Mouse (Mus musculus): Measurements from ENCODE around the gene Hist1h2be. TPM values are rescaled to one million over a fixed set of nuclear protein-coding genes. Genes with fewer than 3 reads are reported as not detected.
A peak's percentile ranks its signal among the peaks of the same experiment; 100 is the strongest.
"Not testable (repeated sequence)": the region's sequence is repeated elsewhere in the genome, so short reads cannot be mapped to it uniquely, and the experiment has no call there.

Gene Hist1h2be
- polyA plus RNA-seq (2015; fragmentation: Nextera tagmentation; extraction: Ambion mirVana) = 1.7 and 1.9 TPM in 2 replicates

- peak within 1 kb of the TSS; percentile 97 for H3K27ac ChIP-seq
- WGBS = under 1% methylated on average over 27 of the region's 27 CpGs
- H3K4me2 ChIP-seq = peak within 1 kb of the TSS; percentile 88
Observed at GRCm38 (mm10) chr13:23620733-23621531, at the start of gene Hist1h2be. Hist1h2be (minus strand) TSS chr13:23621124.

GRCm38 (mm10) chr13:23662536-23662935 is 41.6 kb upstream of the Hist1h2be start:
- Histone ChIP-seq H3K27ac (no peak overlapping the region), H3K4me3 (no peak overlapping the region), H3K27me3 (no peaks in the 10 kb centered on the region), H3K4me2 (no peak overlapping the region), H3K9ac (no peak overlapping the region), H3K9me3 (replicated peaks) (no peaks in the 10 kb centered on the region), H3K4me1 (replicated peaks) (no peaks in the 10 kb centered on the region), H3K36me3 (no peaks in the 10 kb centered on the region)
- WGBS = 56% methylated on average over 3 of the region's 3 CpGs
- ATAC-seq (replicated peaks; ENCODE audit: insufficient number of reproducible peaks, insufficient read depth, low FRiP score, low read depth) = no peak

More at GRCm38 (mm10) chr13:23620733-23621531, at the start of gene Hist1h2be:
- H3K9me3 ChIP-seq (replicated peaks) = no peaks in the 10 kb centered on the region
- H3K9ac ChIP-seq = peak within 1 kb of the TSS; percentile 92
- peaks cover 10% of the 10 kb centered on the region; the same call in 1 of the 2 replicates for H3K4me1 ChIP-seq (replicated peaks)
- peak within 1 kb of the TSS; percentile 69 for H3K4me3 ChIP-seq
- ATAC-seq (replicated peaks; ENCODE audit: insufficient number of reproducible peaks, insufficient read depth, low FRiP score, low read depth) = peak; percentile 82
- H3K27me3 ChIP-seq = no peaks in the 10 kb centered on the region
- H3K36me3 ChIP-seq = no peaks in the 10 kb centered on the region

- Histone ChIP-seq H3K9ac (no peak overlapping the region), H3K4me3 (no peak overlapping the region), H3K36me3 (no peaks in the 10 kb centered on the region), H3K4me1 (replicated peaks) (no peaks in the 10 kb centered on the region), H3K27me3 (no peaks in the 10 kb centered on the region), H3K27ac (no peak overlapping the region), H3K4me2 (no peak overlapping the region), H3K9me3 (replicated peaks) (no peaks in the 10 kb centered on the region)
- no peak for ATAC-seq (replicated peaks; ENCODE audit: insufficient number of reproducible peaks, insufficient read depth, low FRiP score, low read depth)
- 61% methylated on average over 6 of the region's 6 CpGs for WGBS
Observed at GRCm38 (mm10) chr13:23659636-23660366, 38.9 kb upstream of the Hist1h2be start.

- no peaks in the 10 kb centered on the region for H3K9me3 ChIP-seq (replicated peaks)
- no peak overlapping the region for H3K4me2 ChIP-seq
- H3K27ac ChIP-seq = no peak overlapping the region
- WGBS = 29% methylated on average over 1 of the region's 1 CpGs
- no peak overlapping the region for H3K9ac ChIP-seq
- ATAC-seq (replicated peaks; ENCODE audit: insufficient number of reproducible peaks, insufficient read depth, low FRiP score, low read depth) = no peak
- H3K4me3 ChIP-seq = no peak overlapping the region
- H3K27me3 ChIP-seq = no peaks in the 10 kb centered on the region
- H3K36me3 ChIP-seq = no peaks in the 10 kb centered on the region
- no peaks in the 10 kb centered on the region for H3K4me1 ChIP-seq (replicated peaks)
Observed at GRCm38 (mm10) chr13:23630653-23631052, 9.7 kb upstream of the Hist1h2be start.

- H3K27ac ChIP-seq = peak overlapping the region; percentile 60; the same call in 1 of the 2 replicates
- no peaks in the 10 kb centered on the region for H3K9me3 ChIP-seq (replicated peaks)
- no peaks in the 10 kb centered on the region for H3K36me3 ChIP-seq
- peak overlapping the region; percentile 88 for H3K4me2 ChIP-seq
- H3K9ac ChIP-seq = peak overlapping the region; percentile 21; the same call in 1 of the 2 replicates
- peak overlapping the region; percentile 69 for H3K4me3 ChIP-seq
- peaks cover 10% of the 10 kb centered on the region; the same call in 1 of the 2 replicates for H3K4me1 ChIP-seq (replicated peaks)
- WGBS = 29% methylated on average over 7 of the region's 7 CpGs
- no peaks in the 10 kb centered on the region for H3K27me3 ChIP-seq
- no peak for ATAC-seq (replicated peaks; ENCODE audit: insufficient number of reproducible peaks, insufficient read depth, low FRiP score, low read depth)
Observed at GRCm38 (mm10) chr13:23622861-23623450, 2.0 kb upstream of the Hist1h2be start.

GRCm38 (mm10) chr13:23622175-23622671 is 1.3 kb upstream of the Hist1h2be start, which contains the start of gene Hist1h1e:
Hist1h1e (minus strand) TSS chr13:23622558.
- under 1% methylated on average over 53 of the region's 53 CpGs for WGBS

GRCm38 (mm10) chr13:23621532-23622174 is 729 bp upstream of the Hist1h2be start:
- ATAC-seq (replicated peaks; ENCODE audit: insufficient number of reproducible peaks, insufficient read depth, low FRiP score, low read depth) = peak; percentile 90
- Histone ChIP-seq H3K27ac (peak overlapping the region; percentile 97), H3K4me2 (peak overlapping the region; percentile 88), H3K27me3 (no peaks in the 10 kb centered on the region), H3K4me1 (replicated peaks) (peaks cover 10% of the 10 kb centered on the region; the same call in 1 of the 2 replicates), H3K4me3 (peak overlapping the region; percentile 69), H3K36me3 (no peaks in the 10 kb centered on the region), H3K9me3 (replicated peaks) (no peaks in the 10 kb centered on the region), H3K9ac (peak overlapping the region; percentile 92)
- WGBS = 0% methylated on average over 18 of the region's 18 CpGs

More at GRCm38 (mm10) chr13:23622175-23622671, 1.3 kb upstream of the Hist1h2be start, which contains the start of gene Hist1h1e:
- not testable (repeated sequence) for H3K36me3 ChIP-seq; H3K9me3 ChIP-seq (replicated peaks); H3K4me1 ChIP-seq (replicated peaks); H3K27me3 ChIP-seq
- peak; percentile 92 for ATAC-seq (replicated peaks; ENCODE audit: insufficient number of reproducible peaks, insufficient read depth, low FRiP score, low read depth)
- Histone ChIP-seq H3K9ac (peak within 1 kb of the TSS; percentile 92), H3K27ac (peak within 1 kb of the TSS; percentile 97), H3K4me3 (peak within 1 kb of the TSS; percentile 69), H3K4me2 (peak within 1 kb of the TSS; percentile 88)

- 49% methylated on average over 12 of the region's 12 CpGs for WGBS
- peak overlapping the region; percentile 92 for H3K9ac ChIP-seq
- ATAC-seq (replicated peaks; ENCODE audit: insufficient number of reproducible peaks, insufficient read depth, low FRiP score, low read depth) = no peak
Observed at GRCm38 (mm10) chr13:23620056-23620732, 730 bp downstream of the Hist1h2be start.

GRCm38 (mm10) chr13:23611638-23612037 is 9.3 kb downstream of the Hist1h2be start:
- 87% methylated on average over 3 of the region's 3 CpGs for WGBS
- Histone ChIP-seq H3K27ac (no peak overlapping the region), H3K9me3 (replicated peaks) (no peaks in the 10 kb centered on the region), H3K4me3 (no peak overlapping the region), H3K4me1 (replicated peaks) (no peaks in the 10 kb centered on the region), H3K27me3 (no peaks in the 10 kb centered on the region), H3K36me3 (no peaks in the 10 kb centered on the region), H3K9ac (no peak overlapping the region), H3K4me2 (no peak overlapping the region)
- ATAC-seq (replicated peaks; ENCODE audit: insufficient number of reproducible peaks, insufficient read depth, low FRiP score, low read depth) = no peak

More at GRCm38 (mm10) chr13:23620056-23620732, 730 bp downstream of the Hist1h2be start:
- peaks cover 10% of the 10 kb centered on the region; the same call in 1 of the 2 replicates for H3K4me1 ChIP-seq (replicated peaks)
- no peaks in the 10 kb centered on the region for H3K9me3 ChIP-seq (replicated peaks)
- no peaks in the 10 kb centered on the region for H3K36me3 ChIP-seq
- peak overlapping the region; percentile 69 for H3K4me3 ChIP-seq
- H3K27me3 ChIP-seq = no peaks in the 10 kb centered on the region
- peak overlapping the region; percentile 88 for H3K4me2 ChIP-seq
- H3K27ac ChIP-seq = peak overlapping the region; percentile 97

GRCm38 (mm10) chr13:23610393-23610792 is 10.5 kb downstream of the Hist1h2be start:
- H3K4me3 ChIP-seq = no peak overlapping the region
- H3K4me2 ChIP-seq = no peak overlapping the region
- no peaks in the 10 kb centered on the region for H3K36me3 ChIP-seq
- no peak overlapping the region for H3K9ac ChIP-seq
- 67% methylated on average over 2 of the region's 2 CpGs for WGBS
- H3K27me3 ChIP-seq = no peaks in the 10 kb centered on the region
- H3K27ac ChIP-seq = no peak overlapping the region
- H3K9me3 ChIP-seq (replicated peaks) = no peaks in the 10 kb centered on the region
- no peak for ATAC-seq (replicated peaks; ENCODE audit: insufficient number of reproducible peaks, insufficient read depth, low FRiP score, low read depth)
- H3K4me1 ChIP-seq (replicated peaks) = no peaks in the 10 kb centered on the region
